Mouse (Mus musculus) G1E (cell line): ENCODE results near the gene Mybph. TPM values are rescaled to one million over a fixed set of nuclear protein-coding genes. Genes with fewer than 3 reads are reported as not detected.

ENCODE experiments used
- ATAC-seq: 2 replicates; pipeline ENCODE4 v1.8.0; 2016; ENCODE audit warnings: mild to moderate bottlenecking; ENCODE audit not compliant: insufficient number of reproducible peaks, poor library complexity, low FRiP score, severe bottlenecking; ENCODE audit errors: extremely low read depth
- DNase-seq: peaks from one replicate; pipeline ENCODE4 v3.0.0; 2012; ENCODE audit warnings: low spot score
- H3K27me3 ChIP-seq: 2 replicates; pipeline ENCODE4 v1.6.1; 2012; ENCODE audit warnings: mild to moderate bottlenecking, low read length, inconsistent platforms; ENCODE audit not compliant: insufficient read depth
- H3K36me3 ChIP-seq: replicated peaks from 2 replicates; pipeline ENCODE3; 2012; ENCODE audit warnings: mild to moderate bottlenecking, inconsistent platforms
- H3K4me1 ChIP-seq: 2 replicates; pipeline ENCODE4 v1.6.1; 2012; ENCODE audit warnings: low read depth, low read length, inconsistent platforms, mixed read lengths; ENCODE audit not compliant: insufficient read depth
- H3K4me3 ChIP-seq: 2 replicates; pipeline ENCODE4 v1.5.1; 2012; ENCODE audit warnings: low read depth, mild to moderate bottlenecking, inconsistent platforms, low read length, moderate library complexity, mixed read lengths
- H3K9me3 ChIP-seq: replicated peaks from 2 replicates; pipeline ENCODE4 v1.6.1; 2012; ENCODE audit warnings: inconsistent platforms
- CTCF ChIP-seq: IDR thresholded peaks from 2 replicates; pipeline ENCODE4 v1.5.1; 2012; ENCODE audit warnings: low read depth, low read length, inconsistent platforms, mixed read lengths
- GATA1 ChIP-seq: IDR thresholded peaks from 2 replicates; pipeline ENCODE4 v1.6.1; 2012; ENCODE audit warnings: borderline replicate concordance, low read length, inconsistent platforms, mixed read lengths
- GATA2 ChIP-seq: IDR thresholded peaks from 2 replicates; pipeline ENCODE4 v1.6.1; 2012; ENCODE audit warnings: low read depth, low read length, inconsistent platforms, borderline replicate concordance
- POLR2AphosphoS5 ChIP-seq: IDR thresholded peaks from 2 replicates; pipeline ENCODE4 v1.6.1; 2012; ENCODE audit warnings: low read depth, low read length, inconsistent platforms; ENCODE audit not compliant: insufficient replicate concordance
- TAL1 ChIP-seq: conservative IDR thresholded peaks from 2 replicates; pipeline ENCODE4 v1.6.1; 2012; ENCODE audit warnings: low read depth, low read length, inconsistent platforms, mixed read lengths
- polyA plus RNA-seq: library from polyadenylated mRNA; stranded (reverse); fragments of >175 nt; gene quantifications from 2 replicates; pipeline ENCODE4 v1.2.3, GENCODE M21; 2012
- total RNA-seq, 2 experiments: library from RNA; stranded (forward) in 1 of 2; stranded (reverse) in 1 of 2; fragments of 200-1000 nt in 1 of 2; fragments of >200 nt in 1 of 2; fragmentation: Nextera tagmentation in 1 of 2; gene quantifications; 2 replicates each; pipeline ENCODE4 v1.2.3; 2014 to 2017

Gene Mybph
- total and polyA plus RNA-seq, 3 experiments, result 0.05 TPM; not detected in 2

- Histone ChIP-seq H3K9me3 (no peaks in the 10 kb centered on the region), H3K27me3 (peaks cover 51% of the 10 kb centered on the region), H3K36me3 (no peaks in the 10 kb centered on the region), H3K4me1 (peaks cover 38% of the 10 kb centered on the region), H3K4me3 (no peak overlapping the region)
- TF ChIP-seq POLR2AphosphoS5 (no peak), GATA1 (no peak)
- ATAC-seq (no peak), DNase-seq (no peak)
Observed at GRCm38 (mm10) chr1:134229806-134230575, 36.7 kb downstream of the Mybph start.

- Histone ChIP-seq H3K36me3 (no peaks in the 10 kb centered on the region), H3K9me3 (no peaks in the 10 kb centered on the region), H3K4me3 (no peak overlapping the region), H3K27me3 (peaks cover 51% of the 10 kb centered on the region), H3K4me1 (peaks cover 38% of the 10 kb centered on the region)
- ATAC-seq (no peak), DNase-seq (no peak)
- TF ChIP-seq GATA2, result no peak
Observed at GRCm38 (mm10) chr1:134230638-134231228, 37.5 kb downstream of the Mybph start.

DNA sequence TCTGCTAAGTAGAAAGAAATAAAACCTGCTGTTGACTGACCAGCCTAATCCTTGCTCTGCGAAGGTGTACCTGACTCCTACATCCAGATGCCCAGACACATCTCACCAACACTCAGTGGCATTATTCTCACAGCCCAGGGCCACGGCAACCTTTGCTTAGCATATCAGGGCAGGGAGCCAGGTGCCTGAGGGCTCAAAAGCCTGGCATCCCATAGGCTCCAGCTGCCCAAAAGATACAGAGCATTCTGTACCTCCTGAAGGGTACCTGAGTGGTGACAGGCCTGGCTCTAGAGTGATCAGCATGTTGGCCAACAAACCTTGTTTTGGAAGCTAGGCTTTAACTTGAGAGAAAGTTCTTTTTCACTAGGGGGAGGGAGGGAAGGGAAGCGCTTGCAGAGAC, 38.0 kb downstream of the Mybph start:
- H3K4me3 ChIP-seq, result no peak overlapping the region
- DNase-seq, result no peak
- TF ChIP-seq TAL1 (no peak), GATA1 (no peak), CTCF (no peak)
- ATAC-seq, result no peak
- no peaks in the 10 kb centered on the region for H3K9me3 ChIP-seq
- no peaks in the 10 kb centered on the region for H3K36me3 ChIP-seq
- peaks cover 34% of the 10 kb centered on the region for H3K4me1 ChIP-seq
- peaks cover 52% of the 10 kb centered on the region for H3K27me3 ChIP-seq

DNA sequence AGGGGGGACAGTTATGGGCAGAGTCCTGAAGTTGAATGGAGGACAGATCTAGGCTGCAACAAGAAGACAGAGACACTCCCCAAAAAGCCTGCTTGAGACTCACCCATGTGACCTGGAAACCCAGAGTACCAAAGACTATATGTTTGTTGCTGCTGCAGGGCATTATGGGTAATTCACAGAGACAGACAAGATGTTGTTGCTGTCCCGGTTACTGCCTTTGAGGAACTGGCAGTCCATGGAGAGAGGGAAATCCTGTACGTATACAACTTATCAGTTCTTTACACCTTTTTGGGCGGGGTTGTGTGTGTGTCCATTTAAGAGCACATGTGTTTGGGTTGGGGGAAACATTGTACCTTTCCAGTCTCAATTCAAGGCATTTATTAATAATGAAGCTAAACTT, 38.4 kb downstream of the Mybph start:
- peaks cover 52% of the 10 kb centered on the region for H3K27me3 ChIP-seq
- TF ChIP-seq GATA2 (no peak), CTCF (no peak), TAL1 (no peak), POLR2AphosphoS5 (no peak), GATA1 (no peak)
- no peak for DNase-seq
- no peaks in the 10 kb centered on the region for H3K36me3 ChIP-seq
- no peak overlapping the region for H3K4me3 ChIP-seq
- no peaks in the 10 kb centered on the region for H3K9me3 ChIP-seq
- ATAC-seq, result no peak
- H3K4me1 ChIP-seq, result peaks cover 30% of the 10 kb centered on the region

GRCm38 (mm10) chr1:134232326-134232725, 39.1 kb downstream of the Mybph start:
- no peak for TF ChIP-seq POLR2AphosphoS5
- no peak for TF ChIP-seq GATA1
- no peak for TF ChIP-seq CTCF
- TF ChIP-seq TAL1, result no peak
- no peak for TF ChIP-seq GATA2
- Histone ChIP-seq H3K4me3 (no peak overlapping the region), H3K27me3 (peaks cover 57% of the 10 kb centered on the region), H3K4me1 (peaks cover 25% of the 10 kb centered on the region), H3K9me3 (no peaks in the 10 kb centered on the region), H3K36me3 (no peaks in the 10 kb centered on the region)
- no peak for DNase-seq
- ATAC-seq, result no peak

DNA sequence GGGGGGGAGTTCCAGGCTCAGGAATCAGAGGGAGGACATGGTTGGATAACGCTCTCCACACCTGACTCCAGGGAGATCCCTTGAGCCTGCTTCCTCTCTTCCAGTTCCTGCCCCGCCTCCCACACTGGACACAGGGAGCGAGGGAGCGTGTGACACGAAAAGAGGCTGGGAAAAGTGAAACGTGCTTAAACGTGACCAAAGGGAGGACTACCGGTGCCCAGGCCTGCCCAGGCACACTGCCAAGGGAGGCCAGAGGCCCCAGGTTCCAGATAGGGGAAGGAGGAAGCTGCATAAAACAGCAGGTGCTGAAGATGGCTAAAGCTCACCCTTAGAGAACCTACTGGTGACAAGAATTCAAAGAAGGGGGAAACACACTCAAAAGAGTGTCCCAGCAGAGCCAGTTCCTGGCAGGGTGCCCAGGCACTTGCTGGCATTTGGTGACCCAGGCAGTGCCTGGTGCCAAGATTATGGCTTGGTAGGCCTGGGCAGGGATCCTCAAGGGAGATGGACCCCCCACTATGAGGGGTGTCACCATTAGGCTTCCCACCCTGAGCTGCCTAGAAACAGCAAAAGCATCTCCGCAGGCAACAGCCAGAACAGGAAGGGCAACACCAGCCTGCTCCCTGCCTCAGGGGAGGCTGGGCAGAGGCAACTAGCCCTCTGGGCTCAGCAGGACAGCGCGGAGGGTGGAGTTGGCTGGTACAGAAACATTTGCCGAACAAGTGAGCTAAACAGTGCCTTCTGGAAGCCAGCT, 39.7 kb downstream of the Mybph start:
- Histone ChIP-seq H3K4me1 (peaks cover 20% of the 10 kb centered on the region), H3K27me3 (peaks cover 57% of the 10 kb centered on the region), H3K4me3 (no peak overlapping the region), H3K9me3 (no peaks in the 10 kb centered on the region), H3K36me3 (no peaks in the 10 kb centered on the region)
- ATAC-seq, result no peak
- TF ChIP-seq GATA1 (no peak), GATA2 (no peak), TAL1 (no peak), CTCF (no peak), POLR2AphosphoS5 (no peak)
- DNase-seq, result no peak
